Mouse (Mus musculus) midbrain, embryonic 12.5 days (tissue): ENCODE measurements at regions not wholly inside any gene's neighbourhood (a gene's known extent, or its start where the extent isn't known, plus 50 kb on each side); places are given as distances from the start of the nearest gene placed in this dataset.

Experiments
- ATAC-seq: fragments of 200-750 bp; cut with Nextera tagmentation; 2 replicates; pipeline ENCODE4 v1.8.0; 2017; ENCODE audit warnings: low read depth, moderate TSS enrichment, moderate library complexity; ENCODE audit not compliant: low FRiP score
- H3K27ac ChIP-seq: fragments of 300-500 bp; sonication (generic); replicated peaks from 2 replicates; pipeline ENCODE4 v1.5.1; 2016; ENCODE audit warnings: mild to moderate bottlenecking
- H3K27me3 ChIP-seq: fragments of 300-500 bp; sonication (generic); 2 replicates; pipeline ENCODE4 v1.6.1; 2016; ENCODE audit warnings: mild to moderate bottlenecking
- H3K36me3 ChIP-seq: fragments of 300-500 bp; sonication (generic); 2 replicates; pipeline ENCODE4 v1.6.1; 2016
- H3K4me1 ChIP-seq: fragments of 300-500 bp; sonication (generic); 2 replicates; pipeline ENCODE4 v1.6.1; 2016
- H3K4me2 ChIP-seq: fragments of 300-500 bp; sonication (generic); replicated peaks from 2 replicates; pipeline ENCODE4 v1.6.1; 2016; ENCODE audit warnings: mild to moderate bottlenecking, moderate library complexity
- H3K4me3 ChIP-seq: fragments of 300-500 bp; sonication (generic); 2 replicates; pipeline ENCODE4 v1.5.1; 2016; ENCODE audit warnings: mild to moderate bottlenecking
- H3K9ac ChIP-seq: fragments of 300-500 bp; sonication (generic); replicated peaks from 2 replicates; pipeline ENCODE4 v1.6.1; 2016; ENCODE audit warnings: mild to moderate bottlenecking, moderate library complexity
- H3K9me3 ChIP-seq: fragments of 300-500 bp; sonication (generic); 2 replicates; pipeline ENCODE4 v1.6.1; 2016; ENCODE audit warnings: mild to moderate bottlenecking
- WGBS: fragments of 180-500 bp; shearing (Covaris S2); methylation state at CpG from one replicate; pipeline ENCODE4 v1.1.7; 2016; 5-methylcytosine and 5-hydroxymethylcytosine counted together

GRCm38 (mm10) chr1:69470614-69471250 is 216.3 kb downstream of the Ikzf2 start:
- WGBS, result 79% methylated on average over 4 of the region's 4 CpGs
- H3K4me1 ChIP-seq, result no peaks in the 10 kb centered on the region
- H3K4me2 ChIP-seq, result no peak overlapping the region
- no peak for ATAC-seq
- H3K9ac ChIP-seq, result no peak overlapping the region
- H3K27ac ChIP-seq, result no peak overlapping the region
- H3K9me3 ChIP-seq, result no peaks in the 10 kb centered on the region
- H3K36me3 ChIP-seq, result no peaks in the 10 kb centered on the region
- H3K4me3 ChIP-seq, result no peak overlapping the region
- H3K27me3 ChIP-seq, result no peaks in the 10 kb centered on the region

GRCm38 (mm10) chr1:69469158-69469901 is 217.7 kb downstream of the Ikzf2 start:
- Histone ChIP-seq H3K27ac (no peak overlapping the region), H3K27me3 (no peaks in the 10 kb centered on the region), H3K36me3 (no peaks in the 10 kb centered on the region), H3K4me2 (no peak overlapping the region), H3K9me3 (no peaks in the 10 kb centered on the region), H3K9ac (no peak overlapping the region), H3K4me1 (no peaks in the 10 kb centered on the region), H3K4me3 (no peak overlapping the region)
- ATAC-seq, result no peak
- WGBS, result 88% methylated on average over 8 of the region's 8 CpGs

GRCm38 (mm10) chr1:69466534-69467275 is 220.3 kb downstream of the Ikzf2 start:
- Histone ChIP-seq H3K36me3 (no peaks in the 10 kb centered on the region), H3K4me2 (no peak overlapping the region), H3K4me1 (no peaks in the 10 kb centered on the region), H3K9ac (no peak overlapping the region), H3K27me3 (no peaks in the 10 kb centered on the region), H3K9me3 (no peaks in the 10 kb centered on the region), H3K4me3 (no peak overlapping the region), H3K27ac (no peak overlapping the region)
- WGBS, result 25% methylated on average over 5 of the region's 5 CpGs
- ATAC-seq, result no peak

GRCm38 (mm10) chr1:69461191-69461590 is 225.9 kb downstream of the Ikzf2 start:
- no peak overlapping the region for H3K27ac ChIP-seq
- no peaks in the 10 kb centered on the region for H3K36me3 ChIP-seq
- no peak overlapping the region for H3K9ac ChIP-seq
- no peak for ATAC-seq
- H3K27me3 ChIP-seq, result no peaks in the 10 kb centered on the region
- no peaks in the 10 kb centered on the region for H3K9me3 ChIP-seq
- H3K4me2 ChIP-seq, result no peak overlapping the region
- H3K4me1 ChIP-seq, result no peaks in the 10 kb centered on the region
- WGBS, result 87% methylated on average over 3 of the region's 3 CpGs
- no peak overlapping the region for H3K4me3 ChIP-seq

- Histone ChIP-seq H3K36me3 (no peaks in the 10 kb centered on the region), H3K4me3 (no peak overlapping the region), H3K4me1 (no peaks in the 10 kb centered on the region), H3K27me3 (no peaks in the 10 kb centered on the region), H3K27ac (no peak overlapping the region), H3K9me3 (no peaks in the 10 kb centered on the region), H3K4me2 (no peak overlapping the region), H3K9ac (no peak overlapping the region)
- no peak for ATAC-seq
Observed at GRCm38 (mm10) chr1:69459899-69460298, 227.1 kb downstream of the Ikzf2 start.

- H3K4me1 ChIP-seq, result no peaks in the 10 kb centered on the region
- H3K4me2 ChIP-seq, result no peak overlapping the region
- no peaks in the 10 kb centered on the region for H3K9me3 ChIP-seq
- no peak overlapping the region for H3K27ac ChIP-seq
- no peak overlapping the region for H3K4me3 ChIP-seq
- no peak for ATAC-seq
- H3K9ac ChIP-seq, result no peak overlapping the region
- no peaks in the 10 kb centered on the region for H3K36me3 ChIP-seq
- no peaks in the 10 kb centered on the region for H3K27me3 ChIP-seq
Observed at GRCm38 (mm10) chr1:69457471-69457870, 229.6 kb downstream of the Ikzf2 start.

GRCm38 (mm10) chr1:69453991-69454390 is 233.1 kb downstream of the Ikzf2 start:
- Histone ChIP-seq H3K4me2 (no peak overlapping the region), H3K9ac (no peak overlapping the region), H3K27me3 (no peaks in the 10 kb centered on the region), H3K4me3 (no peak overlapping the region), H3K36me3 (no peaks in the 10 kb centered on the region), H3K9me3 (no peaks in the 10 kb centered on the region), H3K4me1 (no peaks in the 10 kb centered on the region), H3K27ac (no peak overlapping the region)
- WGBS, result 90% methylated on average over 3 of the region's 3 CpGs
- ATAC-seq, result no peak

GRCm38 (mm10) chr1:69452910-69453309 is 234.1 kb downstream of the Ikzf2 start:
- no peak overlapping the region for H3K4me3 ChIP-seq
- H3K36me3 ChIP-seq, result no peaks in the 10 kb centered on the region
- no peaks in the 10 kb centered on the region for H3K9me3 ChIP-seq
- ATAC-seq, result no peak
- no peak overlapping the region for H3K4me2 ChIP-seq
- no peak overlapping the region for H3K9ac ChIP-seq
- no peaks in the 10 kb centered on the region for H3K4me1 ChIP-seq
- no peaks in the 10 kb centered on the region for H3K27me3 ChIP-seq
- no peak overlapping the region for H3K27ac ChIP-seq

GRCm38 (mm10) chr1:69450455-69450854 is 236.6 kb downstream of the Ikzf2 start:
- no peak overlapping the region for H3K4me3 ChIP-seq
- H3K36me3 ChIP-seq, result no peaks in the 10 kb centered on the region
- no peak for ATAC-seq
- H3K27ac ChIP-seq, result no peak overlapping the region
- no peaks in the 10 kb centered on the region for H3K9me3 ChIP-seq
- H3K4me1 ChIP-seq, result no peaks in the 10 kb centered on the region
- H3K4me2 ChIP-seq, result no peak overlapping the region
- no peak overlapping the region for H3K9ac ChIP-seq
- H3K27me3 ChIP-seq, result no peaks in the 10 kb centered on the region
- WGBS, result 67% methylated on average over 2 of the region's 2 CpGs

- Histone ChIP-seq H3K27me3 (no peaks in the 10 kb centered on the region), H3K9me3 (no peaks in the 10 kb centered on the region), H3K27ac (no peak overlapping the region), H3K36me3 (no peaks in the 10 kb centered on the region), H3K4me3 (no peak overlapping the region), H3K4me1 (no peaks in the 10 kb centered on the region), H3K9ac (no peak overlapping the region), H3K4me2 (no peak overlapping the region)
- 87% methylated on average over 5 of the region's 5 CpGs for WGBS
- no peak for ATAC-seq
Observed at GRCm38 (mm10) chr1:69447276-69447675, 239.8 kb downstream of the Ikzf2 start.

GRCm38 (mm10) chr1:69444722-69445121 is 242.3 kb downstream of the Ikzf2 start:
- 74% methylated on average over 4 of the region's 4 CpGs for WGBS

GRCm38 (mm10) chr1:69443466-69443865 is 243.6 kb downstream of the Ikzf2 start:
- Histone ChIP-seq H3K27ac (no peak overlapping the region), H3K36me3 (no peaks in the 10 kb centered on the region), H3K4me1 (no peaks in the 10 kb centered on the region), H3K4me3 (no peak overlapping the region), H3K9ac (no peak overlapping the region), H3K27me3 (no peaks in the 10 kb centered on the region), H3K9me3 (no peaks in the 10 kb centered on the region), H3K4me2 (no peak overlapping the region)
- no peak for ATAC-seq
- WGBS, result 69% methylated on average over 7 of the region's 7 CpGs

More at GRCm38 (mm10) chr1:69444722-69445121, 242.3 kb downstream of the Ikzf2 start:
- no peak overlapping the region for H3K4me3 ChIP-seq
- no peak for ATAC-seq
- no peak overlapping the region for H3K4me2 ChIP-seq
- no peak overlapping the region for H3K9ac ChIP-seq
- no peaks in the 10 kb centered on the region for H3K9me3 ChIP-seq
- no peak overlapping the region for H3K27ac ChIP-seq
- H3K27me3 ChIP-seq, result no peaks in the 10 kb centered on the region
- H3K36me3 ChIP-seq, result no peaks in the 10 kb centered on the region
- no peaks in the 10 kb centered on the region for H3K4me1 ChIP-seq
